Mouse (Mus musculus) left cerebral cortex, adult 9 months (tissue): ENCODE measurements around the gene Edaradd.
"Not testable (repeated sequence)": the region's sequence is repeated elsewhere in the genome, so short reads cannot be mapped to it uniquely, and the experiment has no call there.

ENCODE experiments used
- DNase-seq, 2 experiments: peaks; one replicate each; pipeline ENCODE4 v3.0.0; 2022; ENCODE audit warnings: low spot score in 2 of 2

The Edaradd gene

GRCm38 (mm10) chr13:12511189-12511965 is 8.9 kb downstream of the Edaradd start:
- DNase-seq, result no peak

DNA sequence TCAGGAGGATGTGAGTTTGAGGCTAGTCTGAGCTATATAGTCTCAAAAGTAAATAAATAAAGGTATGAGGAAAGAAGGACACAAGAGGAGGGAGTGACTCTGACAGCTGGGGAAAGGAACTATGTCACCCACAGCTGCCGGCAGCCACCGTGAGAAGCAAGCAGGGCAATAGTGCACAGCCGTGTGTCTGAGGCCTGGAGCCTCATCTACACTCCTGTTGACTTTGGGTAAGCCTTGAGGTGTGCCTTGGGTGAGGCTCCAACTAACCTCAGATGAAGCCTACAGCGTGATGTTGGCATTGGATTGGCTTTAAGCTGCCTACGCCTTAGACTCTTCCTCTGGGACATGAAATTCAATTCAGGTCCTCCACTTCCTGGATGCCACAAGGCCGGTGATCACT is 10.2 kb downstream of the Edaradd start:
- no peak for DNase-seq

- no peak for DNase-seq
These were observed 12.8 kb downstream of the Edaradd start for GRCm38 (mm10) chr13:12507426-12507825.

GRCm38 (mm10) chr13:12505359-12505758 is 14.9 kb downstream of the Edaradd start:
- DNase-seq, result no peak

DNA sequence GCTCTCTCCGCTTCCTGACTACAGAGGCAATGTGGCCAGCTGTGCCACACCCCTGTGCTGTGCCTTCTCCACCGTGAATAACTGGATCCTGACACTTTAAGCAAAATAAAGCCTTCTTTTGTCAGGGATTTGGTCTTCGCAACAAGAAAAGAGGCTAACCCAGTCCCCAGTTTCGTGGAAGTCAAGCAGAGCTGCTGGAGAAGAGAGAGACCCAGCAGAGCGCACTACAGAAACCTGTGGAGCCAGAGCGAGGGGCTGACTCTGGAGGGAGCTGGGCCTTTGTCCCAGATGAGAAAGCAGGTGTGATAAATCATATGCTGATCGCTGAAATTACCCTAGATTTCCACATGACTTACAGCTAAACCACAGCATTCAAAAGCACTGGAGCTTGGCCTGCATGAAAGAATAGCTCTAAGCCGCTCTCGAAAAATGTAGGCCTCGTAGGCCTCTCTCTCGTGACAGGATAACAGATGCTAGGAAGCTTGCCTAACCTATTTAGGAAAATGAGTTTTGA is 16.9 kb downstream of the Edaradd start:
- no peak for DNase-seq

- DNase-seq, result no peak
These were observed 17.5 kb downstream of the Edaradd start for GRCm38 (mm10) chr13:12502665-12503237.

- peak in 1 of 2 experiments; percentile 16 for DNase-seq
These were observed 21.1 kb downstream of the Edaradd start for GRCm38 (mm10) chr13:12499107-12499506.

- DNase-seq, result no peak
These were observed 22.4 kb downstream of the Edaradd start for GRCm38 (mm10) chr13:12497809-12498208.

GRCm38 (mm10) chr13:12494750-12495149 is 25.5 kb downstream of the Edaradd start:
- no peak for DNase-seq

- no peak for DNase-seq
These were observed 27.7 kb downstream of the Edaradd start for GRCm38 (mm10) chr13:12492515-12492914.

DNA sequence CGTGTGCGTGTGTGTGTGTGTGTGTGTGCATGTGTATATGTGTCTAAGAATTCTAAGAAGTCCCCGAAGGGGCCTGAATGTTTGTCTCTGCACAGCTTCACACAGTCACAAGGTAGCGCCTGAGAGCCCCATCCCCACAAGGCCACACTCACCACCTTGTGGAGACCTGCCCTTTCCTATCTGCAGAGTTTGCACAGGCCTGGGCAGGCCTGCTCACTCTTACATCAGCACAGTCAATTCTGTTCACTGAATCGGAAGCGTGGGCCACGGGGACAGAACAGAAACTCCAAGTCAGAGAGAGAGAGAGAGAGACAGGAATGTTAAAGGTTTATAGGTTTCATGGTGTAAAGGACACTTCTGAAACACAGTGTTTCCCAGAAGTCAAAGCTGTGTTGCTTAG is 34.6 kb downstream of the Edaradd start:
- DNase-seq, result no peak

- no peak for DNase-seq
These were observed 35.0 kb downstream of the Edaradd start for GRCm38 (mm10) chr13:12485197-12485596.

- no peak for DNase-seq
These were observed 40.4 kb downstream of the Edaradd start for GRCm38 (mm10) chr13:12479802-12480201.

DNA sequence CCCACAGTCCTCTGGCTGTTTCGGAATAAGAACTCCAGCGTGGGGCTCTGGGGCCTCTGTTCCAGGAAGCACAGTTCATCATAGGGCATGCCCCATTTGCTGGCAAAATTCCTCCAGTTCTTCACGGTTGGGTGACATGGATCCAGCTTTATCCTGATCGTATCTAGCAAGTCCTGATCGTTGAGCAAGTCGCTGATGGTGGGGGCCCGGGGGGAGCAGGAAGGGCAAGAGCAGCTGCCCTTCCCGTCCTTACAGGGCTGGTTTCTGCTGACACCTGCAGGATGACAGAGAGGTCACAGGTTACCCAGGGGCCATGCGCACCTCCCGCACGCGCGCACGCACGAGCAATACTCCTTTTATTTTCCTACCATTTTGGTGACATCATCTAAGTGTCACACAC is 41.9 kb downstream of the Edaradd start:
- no peak for DNase-seq

DNA sequence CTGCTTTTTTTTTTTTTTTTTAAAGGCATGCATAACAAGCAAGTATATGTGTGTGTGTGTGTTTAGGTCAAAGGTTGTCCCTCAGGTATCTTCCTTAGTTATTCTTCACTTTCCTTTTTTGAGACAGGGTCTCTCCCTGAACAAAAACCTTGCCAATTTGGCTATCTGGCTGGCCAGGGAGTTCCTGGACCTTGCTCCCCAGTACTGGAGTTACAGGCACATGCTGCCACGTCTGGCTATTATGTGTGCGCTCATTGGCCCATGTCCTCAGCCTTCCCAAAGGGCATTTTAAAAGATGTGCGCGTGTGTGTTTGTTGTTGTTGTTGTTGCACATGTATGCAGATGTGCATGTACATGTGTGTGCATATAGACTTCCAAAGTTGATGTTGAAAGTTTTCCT is 43.4 kb downstream of the Edaradd start:
- no peak for DNase-seq

DNA sequence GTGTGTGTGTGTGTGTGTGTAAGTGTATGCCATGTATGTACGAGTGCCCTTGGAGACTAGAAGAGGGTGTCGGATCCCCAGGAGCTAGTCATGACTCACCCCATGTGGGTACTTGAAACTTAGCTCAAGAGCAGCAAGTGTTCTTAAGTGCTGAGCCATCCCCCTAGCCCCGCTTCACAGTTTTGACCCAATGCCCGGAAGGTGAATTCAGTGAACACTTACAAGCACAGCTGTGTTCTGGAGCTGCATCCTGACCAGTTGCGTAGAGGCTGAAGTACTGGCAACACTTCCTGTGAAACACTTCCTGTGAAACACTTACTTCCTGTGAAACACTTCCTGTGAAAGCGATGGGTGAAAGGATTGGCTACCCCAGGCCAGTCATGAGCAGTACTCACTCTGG is 45.0 kb downstream of the Edaradd start:
- no peak for DNase-seq

DNA sequence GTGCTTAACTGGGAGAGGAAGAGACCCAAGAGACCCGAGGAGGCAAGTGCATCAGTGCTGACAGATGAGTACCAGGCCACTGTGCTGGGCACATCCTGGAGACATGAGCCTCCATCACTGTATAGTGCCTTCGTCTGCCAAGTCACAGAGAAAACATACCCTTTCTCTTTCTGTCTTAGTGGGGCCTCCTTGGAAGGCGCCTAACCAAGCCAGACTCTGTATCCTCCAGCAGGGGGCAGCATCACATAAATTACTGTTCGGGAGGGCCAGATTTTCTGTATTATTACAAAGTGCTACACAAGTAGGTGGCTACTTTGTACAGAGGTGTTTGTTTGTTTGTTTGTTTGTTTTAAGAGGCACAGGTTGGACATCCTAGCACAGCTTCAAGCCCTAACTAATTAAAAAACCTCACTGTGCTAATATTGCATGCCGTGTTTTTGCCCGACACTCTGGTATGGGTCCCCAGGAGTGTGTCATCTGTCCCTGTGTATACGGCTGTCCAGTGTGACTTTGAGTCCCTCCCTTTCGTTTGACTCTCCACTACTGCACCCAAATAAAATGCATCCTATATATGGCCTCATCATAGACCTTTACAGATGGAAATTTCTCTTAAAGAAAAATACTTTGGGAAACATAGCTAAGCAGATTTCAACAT is 46.4 kb downstream of the Edaradd start:
- DNase-seq, result peak in 1 of 2 experiments; percentile 75

GRCm38 (mm10) chr13:12468488-12468887 is 51.8 kb downstream of the Edaradd start:
- no peak for DNase-seq

DNA sequence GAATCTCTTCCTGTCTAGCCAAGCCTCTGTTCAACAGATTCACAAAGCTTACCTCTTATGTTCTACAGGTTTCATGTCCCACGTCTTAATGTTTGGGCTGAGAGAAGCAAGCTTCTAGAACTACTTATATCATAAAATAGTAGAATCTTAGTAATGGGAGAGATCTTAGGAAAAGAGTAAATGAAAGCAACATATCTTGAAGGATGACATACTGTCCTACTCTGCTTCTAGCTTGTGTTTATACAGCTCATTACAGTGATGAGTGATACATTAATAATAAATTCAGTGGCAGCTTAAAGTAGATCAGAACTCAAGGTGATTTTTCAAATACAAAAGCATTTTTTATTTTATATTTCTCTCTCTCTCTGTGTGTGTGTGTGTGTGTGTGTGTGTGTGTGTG is 55.4 kb downstream of the Edaradd start, which contains the start of gene Lgals8:
Lgals8 (minus strand) TSS at position 101 of the 400 bp plus-strand sequence.
- DNase-seq, result no peak

DNA sequence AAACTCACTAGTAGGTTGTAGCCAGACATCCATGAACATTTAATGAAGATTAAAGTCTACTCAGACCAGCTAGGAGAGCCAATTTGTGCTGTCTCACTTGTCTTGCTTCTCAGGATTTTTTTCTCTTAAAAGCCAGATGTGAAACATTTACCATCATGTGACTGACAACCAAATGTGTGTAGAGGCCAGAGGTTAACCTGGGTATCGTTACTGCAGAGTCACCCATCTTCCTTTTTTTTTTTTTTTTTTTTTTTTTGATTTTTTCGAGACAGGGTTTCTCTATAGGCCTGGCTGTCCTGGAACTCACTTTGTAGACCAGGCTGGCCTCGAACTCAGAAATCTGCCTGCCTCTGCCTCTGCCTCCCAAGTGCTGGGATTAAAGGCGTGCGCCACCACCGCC is 56.1 kb downstream of the Edaradd start:
- DNase-seq, result not testable (repeated sequence)

GRCm38 (mm10) chr13:12462623-12463022 is 57.6 kb downstream of the Edaradd start:
- DNase-seq, result no peak

- no peak for DNase-seq
These were observed 58.5 kb downstream of the Edaradd start for GRCm38 (mm10) chr13:12461730-12462119.
